Mouse (Mus musculus) spleen, postnatal 14 days (tissue): ENCODE data around the gene Fdxacb1.

Experiments used
- DNase-seq, 2 experiments: peaks; one replicate each; pipeline ENCODE4 v3.0.0; 2021 to 2022; ENCODE audit warnings: low spot score in 2 of 2

The Fdxacb1 gene

DNA sequence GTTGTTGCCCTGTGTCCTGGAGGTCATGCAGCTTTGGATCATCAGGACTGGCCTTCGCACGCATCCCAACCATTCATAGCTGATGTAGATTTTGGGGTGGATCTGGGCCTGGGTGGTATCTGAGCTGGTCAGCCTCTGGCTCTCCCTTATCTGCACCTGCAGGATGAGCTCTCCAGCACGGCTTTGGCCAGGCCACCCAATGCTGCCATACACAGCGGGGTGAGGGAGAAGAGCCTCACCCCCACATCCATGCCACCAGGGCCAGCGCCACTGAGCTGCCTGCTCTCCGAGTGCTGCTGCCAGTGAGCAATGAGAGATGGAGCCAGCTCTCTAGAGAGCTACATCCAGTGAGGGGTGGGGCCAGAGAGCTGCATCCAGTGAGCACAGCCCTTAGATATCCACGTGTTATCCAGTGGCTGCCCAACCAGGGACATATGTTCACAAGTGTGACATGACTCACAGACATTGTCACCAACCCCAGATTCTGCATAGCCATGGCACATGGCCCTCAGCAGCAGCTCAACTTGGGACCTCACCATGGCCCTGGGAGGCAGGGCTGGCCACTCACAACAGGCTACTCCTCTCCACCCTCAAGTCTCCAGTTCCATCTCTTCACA is 35.1 kb downstream of the Fdxacb1 start:
- peak; percentile 51 to 60 for DNase-seq

DNA sequence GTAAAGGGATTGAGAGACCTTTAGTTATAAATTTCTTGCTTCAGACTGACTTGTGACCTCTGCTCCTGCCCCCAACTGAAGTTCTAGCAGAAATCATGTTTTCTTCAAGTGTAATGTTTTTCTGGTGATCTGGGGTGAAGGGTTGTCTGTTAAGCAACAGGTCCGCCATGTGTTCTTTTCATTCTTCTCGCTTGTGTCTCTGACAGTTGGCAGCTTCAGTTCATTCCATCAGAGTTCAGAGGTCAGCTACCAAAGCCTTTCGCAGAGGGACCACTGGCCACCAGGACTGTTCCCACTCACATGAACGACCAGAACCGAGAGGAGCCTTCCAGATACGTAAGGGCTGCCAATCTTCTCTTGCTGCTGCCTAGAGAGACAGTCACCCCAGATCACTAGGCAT is 40.4 kb downstream of the Fdxacb1 start:
- DNase-seq, result no peak

DNA sequence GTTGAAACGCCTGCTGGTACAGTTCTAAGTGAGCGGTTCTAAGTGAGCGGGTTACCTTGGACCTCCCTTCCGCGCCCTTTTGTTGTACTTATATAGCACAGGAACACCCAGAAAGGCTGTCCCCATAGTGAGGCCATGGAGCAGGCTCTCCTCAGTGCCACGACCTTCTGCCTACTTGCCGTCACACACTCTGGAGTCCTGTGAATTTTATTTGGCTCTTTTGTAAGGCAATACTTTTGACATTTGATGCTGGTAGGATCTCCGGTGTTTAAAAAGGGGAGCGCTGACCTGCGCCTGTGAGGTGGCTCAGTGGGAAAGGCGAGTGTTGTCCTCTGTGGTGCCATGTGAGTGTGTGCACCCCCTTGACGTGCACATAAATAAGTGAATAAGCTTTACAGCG is 41.1 kb downstream of the Fdxacb1 start:
- no peak for DNase-seq

DNA sequence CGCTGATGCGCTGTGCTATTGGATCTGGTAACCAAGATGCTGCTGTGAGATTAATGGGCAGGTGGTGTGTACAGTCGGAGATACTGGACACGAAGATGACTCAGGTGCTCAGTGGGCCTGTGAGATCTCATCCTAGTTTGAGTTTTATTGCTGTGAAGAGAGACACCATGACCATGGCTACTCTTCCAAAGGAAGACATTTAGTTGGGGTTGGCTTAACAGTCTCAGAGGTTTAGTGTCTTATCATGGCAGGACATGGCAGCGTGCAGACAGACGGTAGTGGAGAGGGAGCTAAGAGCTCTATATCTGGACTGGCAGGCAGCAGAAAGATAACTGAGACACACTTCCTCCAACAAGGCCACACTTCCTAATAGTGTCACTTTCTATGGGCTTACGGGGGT is 43.2 kb downstream of the Fdxacb1 start:
- DNase-seq, result no peak

DNA sequence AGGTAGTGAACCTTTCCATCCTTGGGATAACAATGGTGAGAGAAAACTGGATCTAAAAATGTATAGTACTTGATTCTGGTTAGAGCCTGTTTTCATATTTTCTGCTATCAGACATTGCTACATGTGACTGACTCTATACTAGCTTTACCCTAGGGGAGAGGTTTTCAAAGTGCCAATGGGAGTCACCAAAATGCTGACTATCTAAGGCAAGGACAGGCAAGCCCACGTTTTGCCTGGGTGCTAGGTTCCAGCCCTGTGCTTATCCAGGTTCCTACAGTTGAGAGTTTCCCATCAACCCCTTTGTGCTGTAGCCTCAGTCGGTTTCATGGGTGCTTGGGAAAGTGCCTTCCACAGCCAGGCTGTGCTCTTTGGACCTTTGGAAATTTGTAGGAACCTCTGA is 43.7 kb downstream of the Fdxacb1 start:
- no peak for DNase-seq

DNA sequence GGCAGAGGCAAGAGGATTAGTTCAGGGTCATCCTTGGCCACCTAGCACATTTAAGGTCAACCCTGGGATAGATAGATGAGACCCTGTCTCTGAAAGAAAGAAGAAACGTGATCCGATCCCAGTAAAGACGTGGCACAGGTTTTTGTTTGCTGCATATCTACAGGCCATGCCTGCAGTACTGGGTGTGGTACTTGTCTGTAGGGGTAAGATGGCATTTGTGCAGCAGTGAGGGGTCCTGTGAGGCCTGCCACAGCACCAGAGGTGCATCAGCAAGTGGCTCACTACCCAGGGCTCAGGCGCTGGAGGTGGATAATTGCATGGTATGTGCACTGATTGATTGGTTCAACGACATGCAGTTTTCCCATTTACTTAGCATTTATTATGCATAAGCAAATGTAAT is 45.8 kb downstream of the Fdxacb1 start:
- DNase-seq, result no peak

DNA sequence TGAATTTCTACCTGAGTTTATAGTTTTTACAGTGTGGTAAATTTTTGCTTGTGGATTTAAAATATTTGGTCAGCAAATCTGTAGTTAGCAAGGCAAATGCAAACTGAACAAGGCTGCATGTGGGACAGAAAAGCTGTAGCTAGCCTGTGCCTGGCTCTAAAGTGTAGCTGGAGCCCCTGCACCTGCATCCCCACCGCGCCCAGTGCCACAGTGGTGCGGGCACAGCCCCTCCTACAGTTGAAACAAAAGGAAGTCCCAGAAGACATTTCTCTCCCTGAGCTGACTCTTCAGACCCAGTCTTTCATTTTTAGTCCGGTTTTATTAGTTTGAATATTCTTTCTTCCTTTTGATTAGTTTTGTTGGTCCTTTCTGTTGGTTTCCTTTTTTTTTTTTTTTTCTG is 47.6 kb downstream of the Fdxacb1 start:
- DNase-seq, result no peak

DNA sequence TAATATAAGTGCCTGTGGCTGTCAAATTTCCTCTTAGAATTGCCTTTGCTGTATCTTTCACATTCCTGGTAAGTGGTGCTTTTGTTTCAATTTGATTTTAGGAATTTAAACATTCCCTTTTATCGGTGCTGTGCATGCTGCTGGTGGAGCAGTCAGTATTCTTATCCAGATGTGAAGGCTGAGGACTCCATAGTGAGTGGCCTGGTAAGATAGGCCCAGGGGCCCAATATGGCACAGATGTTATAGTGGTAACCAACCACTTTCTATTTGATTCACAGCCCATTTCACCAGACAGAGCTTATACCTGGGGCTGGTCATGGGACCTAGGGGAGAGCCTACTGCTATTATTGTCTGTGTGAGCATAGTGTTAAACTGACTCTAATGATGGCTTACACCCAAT is 48.5 kb downstream of the Fdxacb1 start:
- no peak for DNase-seq

DNA sequence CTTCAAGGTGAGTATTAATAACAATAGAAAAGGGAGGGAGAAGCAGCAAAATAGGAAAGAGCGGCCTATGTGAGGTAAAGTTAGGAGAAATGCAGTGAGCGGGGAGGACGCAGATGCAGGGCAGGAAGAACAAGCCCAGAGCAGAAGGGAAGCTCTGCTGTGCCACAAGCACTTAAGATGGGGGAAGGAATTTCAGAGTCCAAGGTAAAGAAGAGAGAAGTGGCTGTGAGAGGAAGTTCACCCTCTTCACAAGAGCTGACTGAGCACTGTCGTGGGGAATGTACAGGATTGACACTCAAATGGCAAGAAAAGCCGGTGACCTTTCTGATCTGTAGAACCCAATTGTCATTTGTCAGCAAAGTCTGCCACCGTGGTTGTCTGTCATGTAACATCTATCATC is 50.0 kb downstream of the Fdxacb1 start:
- DNase-seq, result no peak

DNA sequence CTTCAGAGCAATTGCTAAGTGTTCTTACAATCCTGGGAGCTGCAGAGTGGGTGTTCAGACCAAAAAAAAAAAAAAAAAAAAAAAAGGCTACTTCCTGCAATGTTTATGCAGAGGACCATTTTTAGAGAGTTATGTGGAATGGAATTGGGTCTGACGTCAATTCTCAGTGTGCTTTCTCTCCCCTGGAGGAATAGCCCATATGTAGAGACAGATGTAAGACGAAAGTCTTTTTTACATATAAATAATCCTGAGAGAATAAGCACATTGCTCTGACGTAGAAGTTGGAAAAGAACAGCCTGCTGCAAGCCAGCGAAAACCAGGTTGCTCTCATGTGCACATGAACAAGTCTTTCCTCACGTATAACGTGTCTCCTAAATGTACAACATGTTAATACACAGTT is 51.7 kb downstream of the Fdxacb1 start:
- no peak for DNase-seq

DNA sequence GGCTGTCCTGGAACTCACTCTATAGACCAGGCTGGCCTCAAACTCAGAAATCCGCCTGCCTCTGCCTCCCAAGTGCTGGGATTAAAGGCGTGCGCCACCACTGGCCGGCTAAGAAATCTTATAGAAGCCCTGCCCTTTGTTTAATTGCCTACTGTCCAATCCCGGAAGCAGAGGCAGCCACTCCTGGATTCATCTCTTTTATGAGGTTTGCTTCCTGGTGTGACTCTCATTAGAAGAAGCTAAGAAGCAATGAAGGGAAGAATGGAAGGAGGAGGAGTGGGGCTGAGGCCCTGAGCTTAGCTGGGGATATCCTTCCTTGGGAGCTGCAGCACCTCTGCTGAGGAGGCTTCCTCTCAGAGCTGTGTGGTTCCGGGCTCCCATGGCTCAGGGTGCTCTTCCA is 53.6 kb downstream of the Fdxacb1 start:
- no peak for DNase-seq

DNA sequence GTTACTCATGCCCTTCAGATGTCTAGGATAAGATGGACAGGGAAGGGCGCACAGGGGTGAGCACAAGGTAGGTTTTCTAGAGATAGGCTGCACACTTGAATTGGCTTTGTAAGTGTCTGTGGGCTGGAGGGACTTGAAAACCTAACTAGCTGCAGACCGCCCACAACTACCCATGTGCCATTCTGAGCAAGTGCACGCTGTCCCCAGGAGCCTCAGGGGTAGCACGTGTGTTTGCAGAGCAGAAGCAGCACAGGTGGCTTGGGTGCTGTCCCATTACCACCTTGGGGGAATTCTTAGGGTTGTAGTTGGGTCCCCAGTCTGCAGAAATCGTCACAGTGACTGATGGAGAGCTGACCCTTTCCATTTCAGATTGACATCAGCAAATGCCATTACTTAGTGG is 54.2 kb downstream of the Fdxacb1 start:
- DNase-seq, result no peak
